Mouse (Mus musculus) mouse trophoblast stem cell (cell line): ENCODE results near the gene Olfr722.
"Not testable (repeated sequence)": the region's sequence is repeated elsewhere in the genome, so short reads cannot be mapped to it uniquely, and the experiment has no call there.

ENCODE experiments used
- in situ Hi-C, 2 experiments: fragments of 300-500 bp; cut with MseI, MboI; formaldehyde crosslinking; loops; 2 replicates in 1 of 2; 3 replicates in 1 of 2; pipeline ENCODE4 v1.15.1; 2025

Olfr722 gene

DNA sequence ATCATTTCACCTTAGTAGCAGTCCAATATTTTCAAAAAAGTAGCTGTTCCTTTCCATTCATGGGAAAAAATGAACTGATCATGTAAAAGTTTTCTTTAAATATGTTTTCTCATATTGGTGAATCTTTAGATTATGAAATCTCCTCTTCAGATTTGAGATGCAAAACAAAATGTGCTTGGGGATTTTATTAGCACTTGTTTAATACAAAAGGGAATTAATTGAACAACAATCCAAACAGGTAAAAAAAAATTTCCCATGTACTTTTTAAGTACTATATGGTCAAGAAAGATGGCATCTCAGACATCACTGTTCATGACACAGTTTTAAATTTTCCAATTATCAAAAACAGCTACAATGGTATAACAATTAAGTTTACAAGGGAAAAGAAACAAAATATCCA, at the start of gene Olfr722:
Olfr722 (minus strand) TSS at position 101 of the 400 bp plus-strand sequence.
- in situ Hi-C loops = no loop called here

DNA sequence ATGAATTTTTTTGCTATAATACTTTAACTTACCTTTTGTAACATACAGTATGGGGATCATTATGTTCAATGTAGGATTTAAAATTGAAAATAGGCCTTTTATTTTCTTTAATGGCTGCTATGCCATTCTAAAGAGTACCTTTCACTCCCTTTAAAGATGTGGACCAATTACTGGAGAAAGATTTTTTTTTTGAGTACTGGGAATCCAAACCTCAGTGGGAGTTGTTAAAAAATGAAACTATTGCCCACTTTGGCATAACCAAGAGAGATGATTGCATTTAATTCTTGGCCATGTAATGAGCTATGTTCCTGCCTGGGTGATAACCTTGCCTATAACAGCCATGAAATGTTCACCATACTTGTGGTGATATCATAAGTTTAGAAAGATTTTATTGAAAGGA, 29.9 kb upstream of the Olfr722 start, which contains the start of gene Olfr723:
Olfr723 (minus strand) TSS at position 101 of the 400 bp plus-strand sequence.
- in situ Hi-C loops = not testable (repeated sequence)

GRCm38 (mm10) chr14:49860387-49860786, 41.4 kb downstream of the Olfr722 start:
- in situ Hi-C loops = loop anchor here in 1 of 2 experiments (25.0 kb wide), 1 partner anchor 877 kb away; the partner anchor contains the start of gene Olfr749
